Comparison of ENCODE assay signal across 20 mouse cellular contexts in genomic region chr10:111103512-111103911, GRCm38 (mm10).
A peak's percentile ranks its signal among the peaks of the same experiment; 100 is the strongest.
DNase-seq lines count a peak whose midpoint lies in the region; ATAC-seq and TF ChIP-seq lines count a peak whose summit lies in the region.
"Had no signal": no experiment of that assay in that cellular context is flagged by ENCODE, and none has a peak within 500 bp of the region (broad histone marks: within the 10 kb centered on the region; RNA-seq: fewer than 3 reads in every experiment).

No protein-coding gene starts in this region.

- 66% methylated on average over 5 of the region's 5 CpGs for WGBS in heart, embryonic 13.5 days
- 70% methylated on average over 5 of the region's 5 CpGs for WGBS in heart, embryonic 11.5 days (ENCODE audit: insufficient replicate concordance)
- WGBS in liver, embryonic 16.5 days (ENCODE audit: insufficient replicate concordance) = 48% methylated on average over 5 of the region's 5 CpGs

- no peaks in the 10 kb centered on the region for H3K27me3 ChIP-seq in heart, embryonic 13.5 days (replicated peaks)
- no peaks in the 10 kb centered on the region for H3K27me3 ChIP-seq in heart, embryonic 11.5 days (ENCODE audit: control insufficient read depth, insufficient read depth, low read length)
- H3K27me3 ChIP-seq in C2C12 (ENCODE audit: control insufficient read depth, insufficient read depth, insufficient read length) = no peaks in the 10 kb centered on the region
- H3K27me3 ChIP-seq in liver, embryonic 16.5 days (ENCODE audit: control insufficient read depth, insufficient read depth, low read depth, low read length) = no peaks in the 10 kb centered on the region; the same call in 1 of the 2 replicates
- H3K27me3 ChIP-seq: hindbrain, embryonic 12.5 days; limb, embryonic 15.5 days; neural tube, embryonic 15.5 days had no signal

- no peak for TF ChIP-seq POLR2A in bone marrow macrophage, adult 2 months (IDR thresholded peaks at IDR 0.05; ENCODE audit: borderline replicate concordance, low read depth, low read length)

- DNase-seq in cerebellum, postnatal 25 days = no peak
- DNase-seq in yolk sac, embryonic 10.5 days (ENCODE audit: low spot score) = no peak
- DNase-seq: cerebellum, adult 9-11 months; kidney, adult 11 months; layer of hippocampus, adult 9-11 months; left cerebral cortex, postnatal 4 days; right cerebral cortex, adult 18-20 months; right cerebral cortex, postnatal 4 days; thymus, postnatal 14 days had no signal

- peak overlapping the region; percentile 53; the same call in 1 of the 2 replicates for H3K27ac ChIP-seq in heart, embryonic 13.5 days (replicated peaks)
- H3K27ac ChIP-seq in heart, embryonic 11.5 days (ENCODE audit: low read depth, low read length) = no peak overlapping the region
- H3K27ac ChIP-seq in bone marrow macrophage, adult 2 months (ENCODE audit: insufficient read depth, low read depth, low read length) = peak overlapping the region; percentile 63
- no peak overlapping the region for H3K27ac ChIP-seq in liver, embryonic 16.5 days (ENCODE audit: low read length)
- H3K27ac ChIP-seq: embryonic facial prominence, embryonic 10.5 days; hindbrain, embryonic 12.5 days; limb, embryonic 15.5 days; neural tube, embryonic 15.5 days had no signal

- no peaks in the 10 kb centered on the region for H3K79me3 ChIP-seq in C2C12 (ENCODE audit: low read depth)

- H3K36me3 ChIP-seq in heart, embryonic 13.5 days = no peaks in the 10 kb centered on the region
- H3K36me3 ChIP-seq in heart, embryonic 11.5 days (ENCODE audit: control insufficient read depth, insufficient read depth, low read length) = no peaks in the 10 kb centered on the region
- no peaks in the 10 kb centered on the region for H3K36me3 ChIP-seq in C2C12 (ENCODE audit: control insufficient read depth, insufficient read depth)
- no peaks in the 10 kb centered on the region for H3K36me3 ChIP-seq in liver, embryonic 16.5 days (ENCODE audit: control insufficient read depth, insufficient read depth)
- H3K36me3 ChIP-seq: embryonic facial prominence, embryonic 10.5 days; hindbrain, embryonic 12.5 days; limb, embryonic 15.5 days; neural tube, embryonic 15.5 days had no signal

- no peak for TF ChIP-seq CTCF in C2C12 (IDR thresholded peaks at IDR 0.05; ENCODE audit: control insufficient read depth, insufficient read depth, insufficient read length)
- TF ChIP-seq CTCF in bone marrow macrophage, adult 2 months (IDR thresholded peaks at IDR 0.05; ENCODE audit: low read depth, low read length) = no peak

- no peak overlapping the region for H3ac ChIP-seq in C2C12 (ENCODE audit: control insufficient read depth, insufficient read length, low read depth)

- H3K9me3 ChIP-seq in heart, embryonic 13.5 days = no peaks in the 10 kb centered on the region
- H3K9me3 ChIP-seq in heart, embryonic 11.5 days (replicated peaks; ENCODE audit: control insufficient read depth, low read length) = no peaks in the 10 kb centered on the region
- no peaks in the 10 kb centered on the region for H3K9me3 ChIP-seq in liver, embryonic 16.5 days (replicated peaks; ENCODE audit: control insufficient read depth, low read length)
- H3K9me3 ChIP-seq: embryonic facial prominence, embryonic 10.5 days; hindbrain, embryonic 12.5 days; limb, embryonic 15.5 days; neural tube, embryonic 15.5 days had no signal

- peaks cover 22% of the 10 kb centered on the region for H3K4me1 ChIP-seq in heart, embryonic 13.5 days
- H3K4me1 ChIP-seq in heart, embryonic 11.5 days (ENCODE audit: control insufficient read depth, insufficient read depth, low read length) = peaks cover 5% of the 10 kb centered on the region; the same call in 1 of the 2 replicates
- H3K4me1 ChIP-seq in bone marrow macrophage, adult 2 months (ENCODE audit: control insufficient read depth, insufficient read depth, low read length) = peaks cover 16% of the 10 kb centered on the region
- no peaks in the 10 kb centered on the region; the same call in 1 of the 2 replicates for H3K4me1 ChIP-seq in liver, embryonic 16.5 days (ENCODE audit: control insufficient read depth, low read depth, low read length)
- H3K4me1 ChIP-seq: limb, embryonic 15.5 days had no signal

- H3K9ac ChIP-seq in heart, embryonic 13.5 days = no peak overlapping the region
- H3K9ac ChIP-seq in heart, embryonic 11.5 days (ENCODE audit: low read depth, low read length) = no peak overlapping the region
- no peak overlapping the region for H3K9ac ChIP-seq in liver, embryonic 16.5 days (ENCODE audit: low read depth, low read length)
- H3K9ac ChIP-seq: hindbrain, embryonic 12.5 days; limb, embryonic 15.5 days; neural tube, embryonic 15.5 days had no signal

- H3K79me2 ChIP-seq in C2C12 (ENCODE audit: control insufficient read depth, insufficient read depth) = no peaks in the 10 kb centered on the region

- ATAC-seq in heart, embryonic 13.5 days (ENCODE audit: extremely low read depth, insufficient number of reproducible peaks, low FRiP score, low TSS enrichment) = no peak
- no peak for ATAC-seq in heart, embryonic 11.5 days (replicated peaks; ENCODE audit: insufficient number of reproducible peaks, low FRiP score, low TSS enrichment)
- ATAC-seq in liver, embryonic 16.5 days (ENCODE audit: low read depth) = no peak
- ATAC-seq: forebrain, embryonic 16.5 days had no signal

- peak overlapping the region; percentile 58 for H3K4me2 ChIP-seq in heart, embryonic 13.5 days
- no peak overlapping the region; the same call in 1 of the 2 replicates for H3K4me2 ChIP-seq in heart, embryonic 11.5 days
- peak overlapping the region; percentile 54 for H3K4me2 ChIP-seq in liver, embryonic 16.5 days (ENCODE audit: low read depth, low read length)
- H3K4me2 ChIP-seq: hindbrain, embryonic 12.5 days; limb, embryonic 15.5 days; midbrain, embryonic 11.5 days; neural tube, embryonic 15.5 days had no signal

- H3K4me3 ChIP-seq in heart, embryonic 13.5 days = no peak overlapping the region
- H3K4me3 ChIP-seq in heart, embryonic 11.5 days (ENCODE audit: low read depth, low read length) = no peak overlapping the region
- H3K4me3 ChIP-seq in C2C12 (ENCODE audit: insufficient read depth, poor library complexity, severe bottlenecking) = peak overlapping the region; percentile 21
- peak overlapping the region; percentile 18 for H3K4me3 ChIP-seq in bone marrow macrophage, adult 2 months (ENCODE audit: insufficient read depth, low read length)
- H3K4me3 ChIP-seq in liver, embryonic 16.5 days (ENCODE audit: low read depth, low read length) = no peak overlapping the region
- H3K4me3 ChIP-seq: embryonic facial prominence, embryonic 10.5 days; hindbrain, embryonic 12.5 days; limb, embryonic 15.5 days; neural tube, embryonic 15.5 days had no signal

TF ChIP-seq in C2C12, 6 proteins besides CTCF, POLR2A, EP300 and RAD21:
- TF ChIP-seq USF1 (IDR thresholded peaks at IDR 0.05; ENCODE audit: low read depth) (no peak), MAX (IDR thresholded peaks at IDR 0.05) (no peak), CEBPB (IDR thresholded peaks at IDR 0.05; ENCODE audit: low read depth) (no peak), MYOG (IDR thresholded peaks at IDR 0.05; ENCODE audit: control insufficient read depth, extremely low read depth, insufficient read length) (no peak), MYOD1 (IDR thresholded peaks at IDR 0.05; ENCODE audit: control insufficient read depth, insufficient read length, low read depth) (no peak), FOSL1 (IDR thresholded peaks at IDR 0.05; ENCODE audit: insufficient read depth, low read length, poor library complexity, severe bottlenecking) (no peak)

Comparison
In these comparisons a context has a peak if more than half of its experiments do, and no peak if none do; other contexts are left out.
1. H3K27ac ChIP-seq: peak in heart, embryonic 13.5 days (single experiment) and bone marrow macrophage, adult 2 months (single experiment); none in heart, embryonic 11.5 days (single experiment) and liver, embryonic 16.5 days (single experiment).
2. H3K4me3 ChIP-seq: peak in C2C12 (single experiment) and bone marrow macrophage, adult 2 months (single experiment); none in heart, embryonic 13.5 days (single experiment), heart, embryonic 11.5 days (single experiment) and liver, embryonic 16.5 days (single experiment).